Mouse (Mus musculus) heart, adult 18-20 months (tissue): Measurements from ENCODE around the gene 1700102P08Rik. TPM values are rescaled to one million over a fixed set of nuclear protein-coding genes. Genes with fewer than 3 reads are reported as not detected.

Experiments used
- DNase-seq, 2 experiments: peaks; one replicate each; pipeline ENCODE4 v3.0.0; 2021 to 2022; ENCODE audit warnings: mixed read lengths in 1 of 2
- total RNA-seq, 2 experiments: library from RNA; stranded (reverse); gene quantifications; 2 replicates each; pipeline ENCODE4 v1.2.3; 2021

1700102P08Rik gene
- total RNA-seq, 2 experiments from 2014 or later, result 0.97 to 1.2 TPM

GRCm38 (mm10) chr9:108411381-108411942 lies 18.9 kb downstream of the 1700102P08Rik start:
- DNase-seq, result no peak

DNA sequence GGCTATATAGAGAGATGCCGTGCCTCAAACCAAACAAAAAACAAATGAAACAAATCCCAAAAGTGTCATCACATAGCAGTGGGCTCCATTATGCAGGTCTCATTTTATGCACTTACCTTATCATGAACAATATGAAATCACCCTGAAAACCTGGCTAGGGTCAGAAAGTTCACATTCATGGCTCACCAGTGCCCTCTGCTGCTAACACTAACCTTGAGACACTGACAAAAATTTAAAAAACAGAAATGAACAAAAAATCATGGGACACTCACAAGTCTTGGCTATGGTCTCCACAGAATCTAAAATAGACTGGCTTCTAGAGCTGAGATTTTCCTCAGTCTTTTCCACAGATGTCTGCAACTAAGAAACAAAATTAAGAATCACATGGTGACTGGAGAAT lies 19.6 kb downstream of the 1700102P08Rik start:
- DNase-seq, result peak in 1 of 2 experiments; percentile 44

DNA sequence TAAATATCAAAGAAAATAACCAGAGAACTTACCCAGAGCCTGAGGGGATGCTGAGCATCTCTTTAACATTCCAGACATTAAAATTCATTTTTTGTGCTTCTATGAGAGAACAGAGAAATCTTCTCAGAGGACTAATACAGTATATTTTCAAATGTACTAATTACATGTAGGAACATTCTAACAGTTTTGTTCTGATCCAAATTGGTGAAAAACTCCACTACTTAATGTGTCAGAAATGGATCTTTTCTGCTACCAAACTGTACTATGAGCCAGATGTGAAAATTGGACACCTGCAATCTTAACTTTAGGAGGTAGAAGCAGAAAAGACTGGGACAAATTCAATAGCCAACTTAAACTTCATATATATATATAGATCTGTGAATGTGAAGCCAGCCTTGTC lies 35.8 kb downstream of the 1700102P08Rik start, which contains the start of gene Ccdc36:
TSS of gene Ccdc36 (minus strand) at position 101 of the 400 bp plus-strand sequence.
- DNase-seq, result no peak

DNA sequence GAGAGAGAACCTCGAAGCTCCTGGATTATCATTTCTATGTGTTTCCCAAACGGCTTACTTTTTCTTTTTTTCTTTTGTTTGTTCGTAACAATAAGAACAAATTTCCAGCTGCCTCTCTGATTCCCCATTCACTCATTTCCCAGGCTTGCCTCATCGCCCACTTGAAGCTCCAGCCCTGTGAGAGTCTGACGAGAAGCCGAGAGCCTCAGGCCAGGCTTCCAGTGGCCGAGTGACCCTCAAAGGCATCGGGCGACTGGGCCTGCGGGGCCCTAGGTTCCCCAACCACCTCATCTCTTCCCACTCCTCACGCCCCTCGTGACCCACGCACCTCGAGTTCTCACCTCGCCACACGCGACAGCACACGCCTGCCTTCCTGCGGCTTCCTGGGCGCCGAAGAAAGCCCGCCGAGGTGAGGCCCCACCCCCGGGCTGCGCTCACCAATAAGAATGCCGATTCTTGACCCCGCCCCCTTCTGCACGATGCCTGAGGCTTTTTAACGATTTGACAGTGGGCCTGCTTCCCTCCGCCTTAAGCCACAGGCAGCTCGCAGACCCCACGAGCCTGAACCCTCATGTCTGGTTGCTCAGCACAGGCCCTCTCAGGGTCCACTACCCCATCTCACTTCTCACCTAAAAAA lies 38.9 kb downstream of the 1700102P08Rik start:
- DNase-seq, result no peak

GRCm38 (mm10) chr9:108436182-108436581 lies 43.6 kb downstream of the 1700102P08Rik start, which contains the start of gene BC048562:
BC048562 (plus strand) TSS chr9:108436482.
- no peak for DNase-seq

GRCm38 (mm10) chr9:108439176-108439575 lies 46.6 kb downstream of the 1700102P08Rik start:
- DNase-seq, result no peak

DNA sequence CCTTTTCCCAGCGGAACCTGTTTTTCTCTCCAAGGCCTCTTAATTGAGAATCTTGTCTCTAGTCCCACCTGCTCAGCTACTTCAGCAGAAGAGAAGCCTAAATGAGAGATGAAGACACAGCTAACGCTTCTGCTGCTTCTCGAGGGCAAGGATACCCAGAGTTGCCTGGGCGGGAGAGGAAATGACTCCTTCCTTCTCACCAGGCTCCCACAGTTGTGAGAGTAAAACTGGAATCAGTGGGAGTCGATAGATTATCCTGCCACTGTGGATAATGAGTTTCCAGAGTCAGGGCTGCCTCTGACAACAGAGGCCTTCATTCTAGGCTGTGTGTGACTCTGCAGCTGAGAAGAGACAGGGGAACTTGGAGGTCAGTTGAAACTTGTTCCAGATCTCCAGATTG lies 47.9 kb downstream of the 1700102P08Rik start:
- DNase-seq, result no peak

- DNase-seq, result no peak
Observed at GRCm38 (mm10) chr9:108441236-108441919, 48.8 kb downstream of the 1700102P08Rik start.

DNA sequence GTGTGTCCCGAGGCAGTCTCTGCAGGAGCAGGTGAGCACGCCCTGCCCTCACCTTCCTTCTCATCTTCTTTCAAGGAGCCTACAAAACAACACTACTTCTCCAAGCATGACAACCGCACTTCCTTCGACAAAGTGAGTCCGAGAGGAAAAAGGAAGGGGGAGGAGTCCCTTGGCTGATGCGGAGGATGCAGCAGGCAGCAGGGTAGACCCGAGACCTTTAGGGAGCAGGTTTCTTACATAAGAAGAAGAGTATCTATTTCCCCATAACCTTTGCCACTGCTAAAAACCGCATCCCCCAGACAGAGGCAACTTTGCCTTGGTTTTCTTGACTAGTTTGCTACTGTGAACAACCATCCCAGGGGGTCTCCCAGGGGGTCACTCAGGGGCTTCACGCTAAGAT lies 52.5 kb downstream of the 1700102P08Rik start:
- no peak for DNase-seq

DNA sequence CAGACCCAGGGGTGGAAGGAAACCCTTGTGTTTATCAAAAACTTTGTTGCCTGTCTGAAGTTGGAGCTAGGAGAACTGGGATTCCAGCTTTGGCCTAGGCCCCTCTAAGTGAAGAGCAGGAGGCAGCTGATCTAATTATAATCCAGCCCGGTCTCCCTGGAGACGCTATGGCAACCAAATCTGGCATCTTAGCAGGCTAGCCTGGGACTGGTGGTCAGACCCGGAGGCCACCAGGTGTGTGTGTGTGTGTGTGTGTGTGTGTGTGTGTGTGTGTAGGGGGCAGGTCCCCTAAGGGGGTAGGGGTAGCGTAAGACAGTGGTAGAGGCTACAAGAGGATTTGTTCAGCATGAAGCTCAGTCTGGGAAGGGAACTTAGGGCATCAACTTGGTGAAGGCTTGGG lies 57.3 kb downstream of the 1700102P08Rik start:
- DNase-seq, result peak in 1 of 2 experiments; percentile 48

DNA sequence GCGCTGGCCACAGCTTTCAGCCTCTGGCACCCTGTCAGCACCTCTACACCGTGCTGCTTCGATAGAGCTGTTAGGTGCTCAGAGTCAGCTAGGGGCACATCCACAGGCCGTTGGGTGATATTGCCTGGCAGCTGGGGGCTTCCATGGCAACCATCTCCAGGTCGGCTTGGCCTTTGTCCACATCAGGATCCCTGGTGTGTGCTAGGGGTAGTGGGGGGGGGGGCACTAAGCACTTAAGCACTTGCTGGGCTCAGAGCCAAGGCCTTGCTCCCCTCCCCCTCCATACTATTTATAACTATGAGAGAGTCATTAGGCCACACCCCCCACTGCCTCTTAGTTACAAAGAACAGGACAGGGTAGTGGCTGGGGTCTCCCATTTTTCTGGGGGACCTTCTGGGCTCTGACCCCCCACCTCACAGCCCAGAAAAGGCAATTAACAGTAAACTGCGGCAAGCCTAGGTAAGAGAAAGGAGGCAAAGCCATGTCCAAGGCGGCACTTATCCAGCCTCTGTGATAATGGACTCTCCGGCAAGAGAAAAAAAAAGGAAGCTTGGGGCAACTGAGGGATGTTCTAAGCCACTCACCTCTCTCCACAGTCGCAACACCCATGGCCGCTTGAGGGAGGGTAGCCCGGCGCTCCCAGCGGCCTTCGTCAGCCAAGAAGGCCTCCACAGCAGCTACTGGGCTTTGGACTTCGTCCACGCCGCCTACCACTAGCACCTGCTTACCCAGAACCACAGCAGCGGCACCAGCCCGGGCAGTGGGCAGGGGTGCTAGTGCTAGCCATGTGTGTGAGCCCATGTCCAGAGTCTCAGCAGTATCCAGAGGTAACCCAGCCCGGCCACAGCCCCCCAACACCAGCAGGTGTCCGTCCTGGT lies 57.9 kb downstream of the 1700102P08Rik start:
- peak; percentile 37 to 38 for DNase-seq

- DNase-seq, result no peak
Observed at GRCm38 (mm10) chr9:108451170-108451493, 58.5 kb downstream of the 1700102P08Rik start.

DNA sequence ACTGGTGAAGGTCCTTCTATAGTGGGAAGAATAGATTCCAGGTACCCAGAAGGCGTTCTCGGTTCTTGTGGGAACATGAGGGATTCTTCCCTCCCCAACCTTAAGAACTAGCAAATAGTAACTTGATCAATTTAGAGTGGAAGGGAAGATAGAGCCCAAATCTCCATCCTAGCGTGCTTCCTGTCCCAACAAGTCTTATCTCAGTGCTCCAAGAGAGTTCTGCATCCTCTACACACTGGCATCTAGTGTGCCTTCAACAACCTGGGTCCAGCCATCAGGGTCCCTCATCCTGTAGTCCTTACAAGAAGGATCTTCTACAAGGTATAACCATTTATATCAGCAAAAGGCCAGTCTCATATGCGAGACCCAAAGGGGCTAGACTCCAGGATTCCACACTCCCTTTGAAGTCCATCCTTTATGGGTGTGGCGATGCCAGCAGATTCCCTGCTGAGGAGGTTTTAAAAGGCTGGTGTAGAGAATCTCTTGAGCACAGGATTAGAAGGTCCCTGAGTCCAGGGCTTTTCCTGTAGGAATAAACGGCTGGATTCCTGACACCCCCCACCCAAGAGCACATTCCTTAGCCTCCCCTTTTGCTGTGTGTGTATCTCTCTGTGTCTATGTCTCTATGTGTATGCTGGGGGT lies 59.0 kb downstream of the 1700102P08Rik start:
- DNase-seq, result no peak

- DNase-seq, result peak; percentile 84 to 94
Observed at GRCm38 (mm10) chr9:108452291-108452906, 59.8 kb downstream of the 1700102P08Rik start.

DNA sequence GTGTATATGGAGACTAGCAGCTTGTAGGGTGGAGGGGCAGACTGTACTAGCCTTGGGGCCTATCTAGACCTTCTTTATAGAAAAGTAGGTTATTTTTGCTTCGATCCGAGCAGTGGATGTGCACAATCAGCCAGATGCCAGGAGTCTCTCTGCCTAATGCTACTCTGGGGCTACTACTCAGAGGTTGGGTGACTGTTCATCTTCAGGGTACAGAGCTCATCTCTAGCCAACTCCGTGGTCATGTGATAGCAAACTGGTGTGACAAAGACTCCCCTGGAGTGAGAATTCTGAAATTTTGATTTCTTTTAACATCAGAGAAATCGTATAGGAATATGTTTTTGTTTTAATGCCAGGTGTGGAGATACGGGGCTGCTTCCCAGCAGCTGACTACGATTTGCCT lies 60.3 kb downstream of the 1700102P08Rik start:
- no peak for DNase-seq

GRCm38 (mm10) chr9:108453458-108453857 lies 60.9 kb downstream of the 1700102P08Rik start:
- DNase-seq, result no peak

GRCm38 (mm10) chr9:108454429-108454828 lies 61.8 kb downstream of the 1700102P08Rik start:
- DNase-seq, result no peak

GRCm38 (mm10) chr9:108455747-108456571 lies 63.4 kb downstream of the 1700102P08Rik start:
- no peak for DNase-seq

DNA sequence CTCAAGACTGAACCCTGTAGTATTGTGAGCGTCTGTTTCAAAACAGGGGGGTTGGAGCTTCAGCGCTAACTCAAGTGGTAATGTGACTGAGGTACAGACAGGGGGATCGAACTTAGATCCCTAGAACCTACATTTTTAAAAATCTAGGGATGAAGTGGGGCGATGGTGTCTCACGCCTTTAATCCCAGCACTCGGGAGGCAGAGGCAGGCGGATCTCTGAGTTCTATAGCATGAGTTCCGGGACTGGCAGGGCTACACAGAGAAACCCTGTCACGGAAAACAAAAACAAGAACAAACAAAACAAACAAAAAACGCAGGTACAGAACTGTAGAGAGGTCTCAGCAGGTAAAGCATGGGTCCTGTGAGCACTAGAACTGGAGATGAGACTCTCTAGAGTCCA lies 64.3 kb downstream of the 1700102P08Rik start:
- DNase-seq, result no peak

GRCm38 (mm10) chr9:108459939-108460318 lies 67.3 kb downstream of the 1700102P08Rik start:
- DNase-seq, result peak in 1 of 2 experiments; percentile 25
